Mouse (Mus musculus): ENCODE results near the gene Cela3b. TPM values are rescaled to one million over a fixed set of nuclear protein-coding genes. Genes with fewer than 3 reads are reported as not detected.
"Not testable (repeated sequence)": the region's sequence is repeated elsewhere in the genome, so short reads cannot be mapped to it uniquely, and the experiment has no call there.

Gene Cela3b
- total RNA-seq, 2 experiments from 2014 or later: not detected

DNA sequence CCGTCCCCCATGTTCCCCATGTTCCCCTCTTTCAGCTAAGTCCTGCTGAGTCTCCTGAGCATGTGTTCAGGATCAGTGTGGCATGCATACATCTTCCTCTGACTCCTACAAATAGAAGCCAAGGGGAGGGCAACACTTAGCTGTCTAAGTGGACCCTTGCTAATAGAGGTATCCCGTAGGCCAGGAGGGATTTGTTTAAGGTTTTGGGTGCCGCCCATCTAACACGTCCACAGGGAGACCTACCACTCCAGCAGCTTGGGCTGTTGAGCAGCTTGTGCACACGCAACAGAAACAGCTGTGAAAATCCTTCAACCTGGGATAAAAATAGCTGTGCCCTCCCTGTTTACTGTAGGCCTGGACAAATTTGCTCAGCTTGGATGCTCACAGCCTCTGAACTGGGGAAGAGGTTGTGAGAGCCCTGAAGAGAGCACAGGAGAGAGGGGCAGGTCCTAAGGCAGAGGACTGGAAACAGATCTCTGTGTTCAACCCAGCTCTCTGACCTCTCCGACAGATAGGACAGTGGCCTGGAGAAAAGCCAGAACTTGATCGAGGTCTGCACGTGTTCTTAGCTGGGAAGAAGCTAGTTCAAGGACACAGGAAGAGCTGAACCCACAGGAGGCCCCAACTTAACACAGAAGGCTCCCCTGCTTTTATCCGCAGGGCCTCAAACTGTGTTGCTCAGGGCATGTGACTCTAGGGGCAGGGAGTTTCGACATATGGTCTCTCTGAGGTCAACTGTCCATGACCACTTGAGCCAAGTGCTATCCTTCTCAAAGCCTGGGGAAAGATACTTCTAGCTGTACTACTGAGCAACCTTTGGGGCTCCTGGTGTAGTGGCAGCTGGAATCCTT lies 2.6 kb upstream of the Cela3b start:
- not testable (repeated sequence) for DNase-seq (ENCODE audit: low spot score in 2 of 2)

DNA sequence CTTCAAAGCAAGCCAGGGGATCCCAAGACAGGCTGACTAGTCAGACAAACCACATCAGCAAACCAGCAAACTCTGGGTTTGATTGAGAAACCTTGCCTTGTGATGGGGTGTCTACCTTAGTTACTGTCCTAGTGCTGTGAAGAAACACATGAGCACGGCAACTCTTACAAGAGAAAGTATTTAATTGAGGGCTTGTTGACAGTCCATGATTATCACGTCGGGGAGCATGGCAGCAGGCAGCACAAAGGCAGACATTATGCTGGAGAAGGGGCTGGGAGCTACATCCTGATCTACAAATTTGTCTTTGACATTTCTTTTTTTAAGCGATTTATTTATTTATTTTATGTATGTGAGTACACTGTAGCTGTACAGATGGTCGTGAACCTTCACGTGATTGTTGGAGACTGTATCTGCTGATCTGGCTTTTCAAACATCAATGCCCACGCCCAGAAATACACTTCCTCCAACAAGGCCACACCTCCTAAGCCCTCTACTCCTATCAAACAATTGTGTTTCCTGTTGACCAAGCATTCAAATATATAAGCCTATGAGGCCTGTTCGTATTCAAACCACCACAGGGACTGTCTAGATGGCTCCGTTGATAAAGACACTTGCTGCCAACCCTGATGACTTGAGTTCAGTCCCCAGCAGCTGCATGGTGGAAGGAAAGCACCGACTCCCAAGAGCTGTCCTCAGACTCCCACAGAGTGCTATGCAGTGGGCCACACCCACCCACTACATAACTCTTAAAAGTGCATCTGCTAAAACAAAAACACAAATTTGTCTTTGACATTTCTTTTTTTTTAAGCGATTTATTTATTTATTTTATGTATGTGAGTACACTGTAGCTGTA lies 12.4 kb downstream of the Cela3b start:
- DNase-seq (ENCODE audit: low spot score in 2 of 2): no peak

GRCm38 (mm10) chr4:137414936-137415335 lies 15.4 kb downstream of the Cela3b start:
- DNase-seq (ENCODE audit: low spot score in 2 of 2): no peak

GRCm38 (mm10) chr4:137412185-137412709 lies 18.1 kb downstream of the Cela3b start:
- DNase-seq (ENCODE audit: low spot score in 2 of 2): not testable (repeated sequence)

DNA sequence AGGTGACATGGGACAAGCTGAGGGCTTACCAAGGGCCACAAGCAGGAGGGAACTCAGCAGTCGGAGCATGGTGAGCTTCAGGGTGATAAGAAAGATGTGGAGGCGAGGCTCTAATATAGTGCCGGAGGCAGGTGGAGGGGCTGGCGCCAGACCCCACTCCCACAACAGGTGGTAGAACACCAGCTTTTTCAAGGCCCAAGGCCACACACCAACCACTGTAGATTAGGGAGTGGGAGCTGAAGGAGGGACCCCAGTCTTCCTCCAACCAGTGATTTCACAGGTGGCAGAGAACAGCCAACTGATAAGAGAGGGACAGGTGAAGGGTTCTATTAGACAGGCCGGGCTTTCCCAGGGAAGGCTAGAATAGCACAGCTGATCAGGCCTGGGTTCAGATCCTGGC lies 20.6 kb downstream of the Cela3b start, which contains the start of gene Cela3a:
Gene Cela3a (minus strand): TSS at position 101 of the 400 bp plus-strand sequence.
- no peak for DNase-seq (ENCODE audit: low spot score in 2 of 2)

DNA sequence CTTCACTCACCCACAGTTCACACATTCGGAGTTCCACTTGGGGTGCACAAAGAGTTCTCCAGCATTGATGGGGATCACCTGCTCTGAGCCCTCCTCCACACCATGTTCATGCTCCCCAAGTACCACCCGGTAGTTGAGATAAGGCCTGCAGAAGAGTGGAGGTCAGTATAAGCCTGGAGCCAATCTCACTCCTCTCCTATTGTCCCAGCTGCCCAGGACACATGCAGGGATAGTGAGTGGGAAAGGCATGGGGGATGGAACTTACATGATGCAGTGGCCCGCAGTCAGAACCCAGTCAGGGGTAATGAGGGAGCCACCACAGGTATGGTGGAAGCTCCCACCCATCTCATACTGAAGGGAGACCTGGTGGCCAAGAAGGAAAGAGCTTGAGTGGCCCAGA lies 24.8 kb downstream of the Cela3b start:
- DNase-seq (ENCODE audit: low spot score in 2 of 2): no peak

DNA sequence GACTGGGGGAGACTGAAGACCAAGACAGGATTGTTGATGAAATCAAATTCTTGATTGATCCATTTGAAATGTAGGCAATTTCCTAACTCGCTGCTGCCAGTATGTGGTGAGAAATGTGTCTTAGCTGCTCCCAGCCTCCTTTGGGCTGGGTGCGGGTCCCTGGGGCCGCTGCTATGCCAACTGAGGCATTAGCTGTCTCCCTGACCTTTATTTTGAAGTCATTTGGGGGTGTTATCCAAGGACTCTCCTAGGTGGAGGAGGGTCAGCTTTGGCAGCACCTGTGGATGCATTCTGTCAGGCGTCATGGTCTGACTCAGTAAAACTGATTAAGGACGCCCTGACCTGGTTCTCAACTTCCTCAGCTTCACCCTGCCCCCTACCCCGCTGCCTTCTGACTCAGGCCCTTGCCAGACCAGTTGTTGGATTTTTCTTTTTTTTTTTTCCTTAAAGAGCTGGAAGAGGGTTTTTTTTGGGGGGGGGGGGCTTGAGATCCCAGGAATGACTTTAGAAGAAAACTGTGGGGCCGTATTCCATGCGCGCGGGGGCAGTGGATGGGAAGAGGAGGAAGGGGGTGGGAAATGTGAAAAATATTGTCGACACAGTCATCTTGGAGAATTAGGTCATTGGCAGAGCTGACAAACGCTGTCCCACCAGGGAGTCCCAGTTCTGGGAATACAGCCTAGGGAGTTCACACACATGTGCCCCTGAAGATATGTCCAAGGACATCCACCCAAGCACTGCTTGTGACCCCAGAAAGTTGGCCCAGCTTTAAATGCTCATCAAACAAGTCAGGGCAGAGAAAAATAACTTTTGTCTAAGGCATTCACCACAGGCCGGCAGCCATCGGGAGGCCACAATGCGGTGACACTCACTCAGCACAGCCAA lies 33.5 kb downstream of the Cela3b start:
- DNase-seq (ENCODE audit: low spot score in 2 of 2): no peak

- DNase-seq (ENCODE audit: low spot score in 2 of 2): no peak
Observed at GRCm38 (mm10) chr4:137393378-137394135, 36.8 kb downstream of the Cela3b start.

DNA sequence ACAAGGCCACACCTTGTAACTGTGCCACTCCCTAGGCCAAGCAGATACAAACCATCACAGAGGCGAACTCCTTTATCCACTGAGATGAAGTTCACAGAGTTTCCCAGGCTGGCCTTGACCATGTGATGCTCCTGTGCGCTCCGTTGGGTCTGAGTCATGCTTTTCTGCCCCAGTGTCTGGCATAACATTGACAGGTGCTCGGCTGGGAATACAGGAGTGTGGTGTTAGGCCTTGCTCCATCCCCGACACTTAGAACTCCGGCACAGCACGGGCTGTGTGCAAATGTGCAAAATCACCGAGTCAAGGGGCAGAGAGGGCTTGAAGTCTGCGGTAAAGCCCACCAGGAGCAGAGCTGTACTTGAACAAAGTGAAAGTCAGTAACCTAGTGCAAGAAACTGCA lies 37.5 kb downstream of the Cela3b start:
- DNase-seq (ENCODE audit: low spot score in 2 of 2): no peak

DNA sequence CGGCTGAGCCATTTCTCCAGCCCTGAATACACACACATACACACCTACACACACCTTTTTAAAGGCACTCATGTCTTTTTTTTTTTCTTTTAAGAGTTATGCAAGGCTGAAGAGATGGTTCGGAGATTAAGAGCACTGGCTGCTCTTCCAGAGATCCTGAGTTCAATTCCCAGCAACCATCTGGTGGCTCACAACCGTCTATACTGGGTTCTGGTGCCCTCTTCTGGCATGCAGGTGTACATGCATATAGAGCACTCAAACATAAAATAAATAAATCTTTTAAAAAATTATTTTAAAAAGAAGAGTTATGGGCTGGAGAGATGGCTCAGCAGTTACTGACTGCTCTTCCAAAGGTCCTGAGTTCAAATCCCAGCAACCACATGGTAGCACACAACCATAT lies 39.1 kb downstream of the Cela3b start:
- DNase-seq (ENCODE audit: low spot score in 2 of 2): no peak

DNA sequence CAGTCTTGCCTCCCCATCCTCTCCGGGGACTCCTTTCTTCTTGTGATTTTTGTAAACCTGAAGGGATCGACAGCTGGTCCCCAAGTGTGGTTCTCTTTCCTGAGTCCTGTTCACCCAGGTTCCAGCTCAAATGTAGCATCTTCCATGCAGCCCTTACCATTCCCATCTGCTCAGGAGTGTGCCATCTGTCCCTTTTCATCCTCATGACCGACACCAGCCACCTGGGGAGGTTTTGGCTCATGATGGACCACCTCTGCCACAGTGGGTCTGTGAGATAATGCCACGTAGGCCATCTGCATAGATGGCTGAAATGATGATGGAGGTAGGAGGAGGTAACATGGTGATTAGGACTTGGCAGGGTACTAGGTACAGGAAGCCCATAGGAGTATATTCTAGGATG lies 40.1 kb downstream of the Cela3b start:
- no peak for DNase-seq (ENCODE audit: low spot score in 2 of 2)

GRCm38 (mm10) chr4:137388983-137389382 lies 41.4 kb downstream of the Cela3b start:
- DNase-seq (ENCODE audit: low spot score in 2 of 2): no peak

GRCm38 (mm10) chr4:137388059-137388794 lies 42.1 kb downstream of the Cela3b start:
- DNase-seq (ENCODE audit: low spot score in 2 of 2): peak; percentile 77 to 90

- DNase-seq (ENCODE audit: low spot score in 2 of 2): no peak
Observed at GRCm38 (mm10) chr4:137387482-137388058, 42.8 kb downstream of the Cela3b start.

- no peak for DNase-seq (ENCODE audit: low spot score in 2 of 2)
Observed at GRCm38 (mm10) chr4:137380702-137381605, 49.4 kb downstream of the Cela3b start.

GRCm38 (mm10) chr4:137379713-137380255 lies 50.6 kb downstream of the Cela3b start:
- no peak for DNase-seq (ENCODE audit: low spot score in 2 of 2)

GRCm38 (mm10) chr4:137379085-137379484 lies 51.3 kb downstream of the Cela3b start:
- DNase-seq (ENCODE audit: low spot score in 2 of 2): no peak

Measured in layer of hippocampus, adult 18-20 months (tissue).